In genomic region chr5:113196916-113197794, GRCm38 (mm10) we compare ENCODE assay signal across 11 mouse cellular contexts. TPM values are rescaled to one million over a fixed set of nuclear protein-coding genes. Genes with fewer than 3 reads are reported as not detected.
DNase-seq lines count a peak whose midpoint lies in the region; ATAC-seq and TF ChIP-seq lines count a peak whose summit lies in the region.
"Had no signal": no experiment of that assay in that cellular context is flagged by ENCODE, and none has a peak within 500 bp of the region (broad histone marks: within the 10 kb centered on the region; RNA-seq: fewer than 3 reads in every experiment).

No protein-coding gene starts in this region.

- peak overlapping the region; percentile 75 for H3K27ac ChIP-seq in left cerebral cortex, adult 2 months
- peak overlapping the region; percentile 36 for H3K27ac ChIP-seq in embryonic facial prominence, embryonic 10.5 days (replicated peaks)
- peak overlapping the region; percentile 40; the same call in 1 of the 2 replicates for H3K27ac ChIP-seq in embryonic facial prominence, embryonic 15.5 days (replicated peaks)
- H3K27ac ChIP-seq in intestine, postnatal 0 days (ENCODE audit: low read depth, low read length) = peak overlapping the region; percentile 35; the same call in 1 of the 2 replicates

- peaks cover 28% of the 10 kb centered on the region for H3K4me1 ChIP-seq in embryonic facial prominence, embryonic 10.5 days
- H3K4me1 ChIP-seq in embryonic facial prominence, embryonic 15.5 days = peaks cover 18% of the 10 kb centered on the region
- H3K4me1 ChIP-seq in intestine, postnatal 0 days (replicated peaks; ENCODE audit: control insufficient read depth, insufficient read depth, low read length) = no peaks in the 10 kb centered on the region

- no peak for DNase-seq in left cerebral cortex, adult 2 months (ENCODE audit: extremely low spot score in 1 of 2, low spot score in 2 of 2)
- DNase-seq in left cerebral cortex, adult 11 months (ENCODE audit: low spot score) = no peak
- no peak for DNase-seq in embryonic facial prominence, embryonic 10.5 days (ENCODE audit: low spot score)
- no peak for DNase-seq in c-Kit-positive CD71-positive TER-119-positive erythroid progenitor cells, embryonic 14.5 days (ENCODE audit: low spot score)
- DNase-seq in ovary, postnatal 10 days (ENCODE audit: low spot score) = no peak
- DNase-seq: adrenal gland, postnatal 36 days had no signal

- H3K9ac ChIP-seq in embryonic facial prominence, embryonic 15.5 days = no peak overlapping the region
- no peak overlapping the region for H3K9ac ChIP-seq in intestine, postnatal 0 days (ENCODE audit: low read depth, low read length)

- TF ChIP-seq CTCF in left cerebral cortex, adult 2 months (IDR thresholded peaks at IDR 0.05) = no peak
- TF ChIP-seq CTCF in intestine, postnatal 0 days (IDR thresholded peaks at IDR 0.05; ENCODE audit: low read depth) = no peak

- H3K4me2 ChIP-seq in embryonic facial prominence, embryonic 15.5 days (replicated peaks) = no peak overlapping the region
- H3K4me2 ChIP-seq in intestine, postnatal 0 days (replicated peaks; ENCODE audit: low read depth) = 0 out of 2 replicates have a peak overlapping the region, but pooled peaks have one; percentile 24

- no peaks in the 10 kb centered on the region for H3K36me3 ChIP-seq in embryonic facial prominence, embryonic 10.5 days (replicated peaks)
- no peaks in the 10 kb centered on the region for H3K36me3 ChIP-seq in embryonic facial prominence, embryonic 15.5 days
- 0 out of 2 replicates have a peak, but pooled peaks cover 6% of the 10 kb centered on the region for H3K36me3 ChIP-seq in intestine, postnatal 0 days (ENCODE audit: control insufficient read depth, insufficient read depth)

- intact Hi-C loops in left cerebral cortex, adult 2 months (cut with DNase I) = no loop called here

- no peak for ATAC-seq in embryonic facial prominence, embryonic 15.5 days (ENCODE audit: insufficient number of reproducible peaks, low FRiP score, low TSS enrichment, low read depth)
- no peak for ATAC-seq in intestine, postnatal 0 days

- WGBS in embryonic facial prominence, embryonic 10.5 days = 60% methylated on average over 9 of the region's 9 CpGs
- WGBS in embryonic facial prominence, embryonic 15.5 days = 57% methylated on average over 9 of the region's 9 CpGs
- WGBS in intestine, postnatal 0 days = 50% methylated on average over 9 of the region's 9 CpGs

- no peak overlapping the region for H3K4me3 ChIP-seq in left cerebral cortex, adult 2 months
- H3K4me3 ChIP-seq in embryonic facial prominence, embryonic 10.5 days = no peak overlapping the region
- no peak overlapping the region for H3K4me3 ChIP-seq in embryonic facial prominence, embryonic 15.5 days (replicated peaks)
- no peak overlapping the region for H3K4me3 ChIP-seq in intestine, postnatal 0 days (ENCODE audit: low read depth, low read length)

- no peaks in the 10 kb centered on the region for H3K27me3 ChIP-seq in embryonic facial prominence, embryonic 10.5 days (replicated peaks; ENCODE audit: low read depth, poor library complexity, severe bottlenecking)
- H3K27me3 ChIP-seq in embryonic facial prominence, embryonic 15.5 days = no peaks in the 10 kb centered on the region
- H3K27me3 ChIP-seq in intestine, postnatal 0 days (replicated peaks; ENCODE audit: control insufficient read depth, insufficient read depth, low read length) = no peaks in the 10 kb centered on the region

- no peaks in the 10 kb centered on the region for H3K9me3 ChIP-seq in embryonic facial prominence, embryonic 10.5 days
- no peaks in the 10 kb centered on the region for H3K9me3 ChIP-seq in embryonic facial prominence, embryonic 15.5 days (replicated peaks)
- H3K9me3 ChIP-seq in intestine, postnatal 0 days (ENCODE audit: control insufficient read depth) = no peaks in the 10 kb centered on the region

RNA-seq across cellular contexts. Expression of gene 2900026A02Rik, which starts 23.9 kb away (rescaled TPM):
- 10 to 100 TPM; 39.6 to 45.1 TPM for total RNA-seq in left cerebral cortex, adult 2 months (2021)
- 3.7 and 4.6 TPM in 2 replicates for polyA plus RNA-seq in embryonic facial prominence, embryonic 10.5 days (2016; fragmentation: Nextera tagmentation; extraction: Ambion mirVana)
- polyA plus RNA-seq in embryonic facial prominence, embryonic 15.5 days (2015; fragmentation: Nextera tagmentation; extraction: Ambion mirVana) = 14.2 and 16.4 TPM in 2 replicates
- polyA plus RNA-seq in intestine, postnatal 0 days (2015; fragmentation: Nextera tagmentation; extraction: Ambion mirVana) = 8.0 and 10.4 TPM in 2 replicates
- total RNA-seq: MEL had no signal

RNA-seq across cellular contexts. Expression of gene Tmem211, which starts 29.6 kb away (rescaled TPM):
- not detected for total RNA-seq in left cerebral cortex, adult 2 months (2021)
- 0.21 and 0.46 TPM in 2 replicates for polyA plus RNA-seq in embryonic facial prominence, embryonic 10.5 days (2016; fragmentation: Nextera tagmentation; extraction: Ambion mirVana)
- 0.79 and 1.3 TPM in 2 replicates for polyA plus RNA-seq in embryonic facial prominence, embryonic 15.5 days (2015; fragmentation: Nextera tagmentation; extraction: Ambion mirVana)
- polyA plus RNA-seq in intestine, postnatal 0 days (2015; fragmentation: Nextera tagmentation; extraction: Ambion mirVana) = not detected in 2 replicates
- total RNA-seq: adrenal gland, postnatal 36 days; heart, postnatal 10 days; left cerebral cortex, postnatal 36 days; MEL had no signal
